Mouse (Mus musculus) small intestine, adult 2 months (tissue): Measurements from ENCODE around the gene Acd.

Experiments used
- CTCF ChIP-seq: fragments of 200-500 bp; IDR thresholded peaks from 2 replicates; pipeline ENCODE4 v1.5.1; 2012; ENCODE audit warnings: low read depth, mild to moderate bottlenecking, control low read depth, inconsistent platforms, low read length, moderate library complexity, mixed read lengths; ENCODE audit not compliant: insufficient replicate concordance, insufficient read length; ENCODE audit errors: extremely low read depth
- POLR2A ChIP-seq: fragments of 200-500 bp; IDR thresholded peaks from 2 replicates; pipeline ENCODE4 v1.6.1; 2012; ENCODE audit warnings: low read depth, mild to moderate bottlenecking, control low read depth, inconsistent platforms, low read length, moderate library complexity

DNA sequence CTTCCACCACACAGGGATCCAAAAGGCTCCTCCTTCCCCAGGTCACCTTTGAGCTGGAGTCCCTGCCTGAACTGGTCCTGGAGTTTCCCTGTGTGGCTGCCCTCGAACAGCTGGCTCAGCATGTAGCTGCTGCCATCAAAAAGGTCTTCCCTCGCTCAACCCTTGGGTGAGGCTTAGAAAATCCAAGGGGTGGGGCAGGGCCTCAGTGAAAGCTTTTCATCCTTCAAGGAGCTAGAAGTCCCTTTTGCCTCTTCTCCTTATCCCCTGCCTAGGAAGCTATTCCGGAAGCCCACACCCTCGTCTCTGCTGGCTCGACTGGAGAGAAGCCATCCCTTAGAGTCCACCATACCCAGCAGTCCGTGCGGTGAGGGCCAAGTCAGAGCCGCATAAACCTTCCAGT, 13.4 kb downstream of the Acd start:
- TF ChIP-seq POLR2A (no peak), CTCF (no peak)
